18 mouse cellular contexts compared by ENCODE assay signal in genomic region chr9:90385047-90385446, GRCm38 (mm10).
DNase-seq lines count a peak whose midpoint lies in the region; ATAC-seq and TF ChIP-seq lines count a peak whose summit lies in the region.
"Had no signal": no experiment of that assay in that cellular context is flagged by ENCODE, and none has a peak within 500 bp of the region (broad histone marks: within the 10 kb centered on the region; RNA-seq: fewer than 3 reads in every experiment).

No protein-coding gene starts in this region.

- no peak overlapping the region for H3K9ac ChIP-seq in stomach, postnatal 0 days (ENCODE audit: low read length)
- H3K9ac ChIP-seq: embryonic facial prominence, embryonic 12.5 days; forebrain, embryonic 13.5 days; heart, embryonic 13.5 days; hindbrain, embryonic 15.5 days had no signal

- TF ChIP-seq EP300 in stomach, postnatal 0 days (optimal IDR thresholded peaks at IDR 0.05), result no peak

- H3K36me3 ChIP-seq in stomach, postnatal 0 days (ENCODE audit: control insufficient read depth, insufficient read depth, low read length), result no peaks in the 10 kb centered on the region
- H3K36me3 ChIP-seq: embryonic facial prominence, embryonic 12.5 days; heart, embryonic 13.5 days; hindbrain, embryonic 15.5 days had no signal

- H3K27me3 ChIP-seq in stomach, postnatal 0 days (ENCODE audit: control insufficient read depth, insufficient read depth, low read length), result no peaks in the 10 kb centered on the region
- H3K27me3 ChIP-seq: embryonic facial prominence, embryonic 12.5 days; forebrain, embryonic 13.5 days; heart, embryonic 13.5 days; hindbrain, embryonic 15.5 days had no signal

- no peaks in the 10 kb centered on the region for H3K4me1 ChIP-seq in stomach, postnatal 0 days (replicated peaks; ENCODE audit: control insufficient read depth, insufficient read depth)
- H3K4me1 ChIP-seq: embryonic facial prominence, embryonic 12.5 days; forebrain, embryonic 13.5 days; heart, embryonic 13.5 days; hindbrain, embryonic 15.5 days had no signal

- DNase-seq in layer of hippocampus, adult 2 months (ENCODE audit: low spot score in 2 of 2), result peak in 1 of 2 experiments; percentile 10
- no peak for DNase-seq in layer of hippocampus, postnatal 10 days (ENCODE audit: low spot score in 2 of 2)
- DNase-seq in cerebellum, adult 11 months, result peak; percentile 22
- DNase-seq in cerebellum, adult 8-10 months, result peak; percentile 33
- DNase-seq in lung, postnatal 25 days (ENCODE audit: low spot score), result no peak
- DNase-seq in frontal cortex, adult 2 months (ENCODE audit: extremely low spot score in 1 of 2, low spot score in 1 of 2), result no peak
- DNase-seq in stomach, postnatal 0 days (ENCODE audit: low spot score), result no peak
- DNase-seq: adrenal gland, adult 2 months; adrenal gland, postnatal 25 days; gastrocnemius, postnatal 10 days; heart, adult 2 months; heart, postnatal 36 days; kidney, adult 2 months had no signal

- no peak overlapping the region for H3K4me3 ChIP-seq in layer of hippocampus, adult 2 months
- H3K4me3 ChIP-seq in stomach, postnatal 0 days (ENCODE audit: low read depth, low read length), result no peak overlapping the region
- H3K4me3 ChIP-seq: embryonic facial prominence, embryonic 12.5 days; forebrain, embryonic 13.5 days; heart, adult 2 months; heart, embryonic 13.5 days; hindbrain, embryonic 15.5 days had no signal

- H3K4me2 ChIP-seq in stomach, postnatal 0 days (replicated peaks; ENCODE audit: low read depth), result no peak overlapping the region
- H3K4me2 ChIP-seq: embryonic facial prominence, embryonic 12.5 days; forebrain, embryonic 13.5 days; heart, embryonic 13.5 days; hindbrain, embryonic 15.5 days had no signal

- peak overlapping the region; percentile 71 for H3K27ac ChIP-seq in layer of hippocampus, adult 2 months
- H3K27ac ChIP-seq in stomach, postnatal 0 days (replicated peaks), result no peak overlapping the region
- H3K27ac ChIP-seq: embryonic facial prominence, embryonic 12.5 days; forebrain, embryonic 13.5 days; heart, adult 2 months; heart, embryonic 13.5 days; hindbrain, embryonic 15.5 days had no signal

- ATAC-seq in stomach, postnatal 0 days (ENCODE audit: low FRiP score, low TSS enrichment), result no peak
- ATAC-seq: forebrain, embryonic 13.5 days; intestine, embryonic 16.5 days had no signal

- H3K9me3 ChIP-seq in stomach, postnatal 0 days (ENCODE audit: control insufficient read depth, low read length), result no peaks in the 10 kb centered on the region
- H3K9me3 ChIP-seq: embryonic facial prominence, embryonic 12.5 days; forebrain, embryonic 13.5 days; heart, embryonic 13.5 days; hindbrain, embryonic 15.5 days had no signal

- no peak for TF ChIP-seq CTCF in layer of hippocampus, adult 2 months (conservative IDR thresholded peaks at IDR 0.05)
- TF ChIP-seq CTCF in stomach, postnatal 0 days (IDR thresholded peaks at IDR 0.05; ENCODE audit: low read depth), result no peak

Comparison
In these comparisons a context has a peak if more than half of its experiments do, and no peak if none do; other contexts are left out.
1. DNase-seq: peak in cerebellum, adult 11 months (single experiment) and cerebellum, adult 8-10 months (single experiment); none in layer of hippocampus, postnatal 10 days (0 of 2), lung, postnatal 25 days (single experiment), frontal cortex, adult 2 months (0 of 2) and stomach, postnatal 0 days (single experiment).